Mouse (Mus musculus): ENCODE measurements around the gene Msln. TPM values are rescaled to one million over a fixed set of nuclear protein-coding genes. Genes with fewer than 3 reads are reported as not detected.

The Msln gene
- polyA plus RNA-seq, 1 experiment from 2014 or later = 43.6 TPM

GRCm38 (mm10) chr17:25716711-25717637 is 37.2 kb downstream of the Msln start, which contains the start of gene Gng13:
TSS of gene Gng13 (plus strand) at chr17:25717171.
- Histone ChIP-seq H3K4me2 (peak within 1 kb of the TSS; percentile 86), H3K9ac (no peak within 1 kb of the TSS), H3K4me1 (peaks cover 16% of the 10 kb centered on the region), H3K27me3 (replicated peaks) (peaks cover 24% of the 10 kb centered on the region), H3K4me3 (replicated peaks) (peak within 1 kb of the TSS; percentile 41), H3K27ac (no peak within 1 kb of the TSS), H3K36me3 (no peaks in the 10 kb centered on the region; the same call in 1 of the 2 replicates), H3K9me3 (no peaks in the 10 kb centered on the region)
- ATAC-seq (ENCODE audit: insufficient read depth, low FRiP score, low read depth) = no peak
- WGBS = 2% methylated on average over 36 of the region's 45 CpGs

DNA sequence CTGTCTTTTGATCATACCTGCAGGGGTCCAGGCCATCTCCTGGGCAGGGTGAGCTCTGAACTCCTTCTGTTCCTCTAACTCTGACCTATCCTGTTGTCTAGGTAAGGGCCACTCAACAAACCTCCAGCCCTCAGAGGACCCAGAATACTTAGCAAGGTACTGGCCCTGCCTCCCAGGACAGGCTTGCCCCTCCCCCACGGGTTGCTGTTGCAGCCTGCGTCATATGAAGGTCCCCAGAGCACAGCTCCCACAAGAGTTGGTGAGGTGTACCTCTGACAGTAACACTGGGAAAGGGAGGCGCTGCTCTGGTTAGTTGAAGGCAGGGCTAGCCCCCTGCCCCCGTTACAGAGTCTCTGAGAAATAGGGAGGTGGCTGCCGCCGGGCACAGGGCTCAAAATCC is 38.0 kb downstream of the Msln start:
- no peak overlapping the region for H3K4me3 ChIP-seq (replicated peaks)
- H3K4me2 ChIP-seq = no peak overlapping the region
- WGBS = 6% methylated on average over 6 of the region's 6 CpGs
- no peaks in the 10 kb centered on the region for H3K9me3 ChIP-seq
- no peak for ATAC-seq (ENCODE audit: insufficient read depth, low FRiP score, low read depth)
- no peak overlapping the region for H3K27ac ChIP-seq
- no peak overlapping the region for H3K9ac ChIP-seq
- no peaks in the 10 kb centered on the region; the same call in 1 of the 2 replicates for H3K36me3 ChIP-seq
- peaks cover 16% of the 10 kb centered on the region for H3K4me1 ChIP-seq
- H3K27me3 ChIP-seq (replicated peaks) = peaks cover 24% of the 10 kb centered on the region

DNA sequence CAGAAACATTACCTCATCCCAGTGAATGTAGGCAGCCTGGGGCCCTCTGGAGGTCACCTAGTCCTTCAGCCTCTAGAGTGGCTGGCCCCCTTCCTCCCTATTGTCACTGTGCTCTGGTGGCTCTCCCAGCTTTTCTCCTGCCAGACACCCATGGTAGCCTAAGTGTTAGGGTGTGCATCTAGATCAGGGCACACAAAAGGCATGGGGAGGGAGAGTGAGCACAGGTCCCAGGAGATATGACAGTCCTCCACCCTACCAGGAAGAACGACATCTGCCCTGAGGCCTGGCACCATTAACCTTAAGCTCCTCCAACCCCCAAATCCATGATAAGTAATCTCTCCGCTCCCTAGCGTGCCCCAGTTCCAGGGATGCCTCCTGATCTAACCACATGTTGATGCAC is 38.6 kb downstream of the Msln start:
- Histone ChIP-seq H3K4me3 (replicated peaks) (no peak overlapping the region), H3K9me3 (no peaks in the 10 kb centered on the region), H3K4me1 (peaks cover 16% of the 10 kb centered on the region), H3K9ac (no peak overlapping the region), H3K4me2 (no peak overlapping the region), H3K27me3 (replicated peaks) (peaks cover 24% of the 10 kb centered on the region), H3K36me3 (no peaks in the 10 kb centered on the region; the same call in 1 of the 2 replicates), H3K27ac (no peak overlapping the region)
- WGBS = 58% methylated on average over 3 of the region's 3 CpGs
- ATAC-seq (ENCODE audit: insufficient read depth, low FRiP score, low read depth) = no peak

GRCm38 (mm10) chr17:25711136-25711535 is 43.0 kb downstream of the Msln start:
- ATAC-seq (ENCODE audit: insufficient read depth, low FRiP score, low read depth) = no peak
- Histone ChIP-seq H3K4me1 (no peaks in the 10 kb centered on the region), H3K27ac (no peak overlapping the region), H3K4me3 (replicated peaks) (no peak overlapping the region), H3K4me2 (no peak overlapping the region), H3K27me3 (replicated peaks) (peaks cover 5% of the 10 kb centered on the region; the same call in 1 of the 2 replicates), H3K36me3 (no peaks in the 10 kb centered on the region), H3K9me3 (no peaks in the 10 kb centered on the region), H3K9ac (no peak overlapping the region)
- WGBS = 69% methylated on average over 4 of the region's 4 CpGs

DNA sequence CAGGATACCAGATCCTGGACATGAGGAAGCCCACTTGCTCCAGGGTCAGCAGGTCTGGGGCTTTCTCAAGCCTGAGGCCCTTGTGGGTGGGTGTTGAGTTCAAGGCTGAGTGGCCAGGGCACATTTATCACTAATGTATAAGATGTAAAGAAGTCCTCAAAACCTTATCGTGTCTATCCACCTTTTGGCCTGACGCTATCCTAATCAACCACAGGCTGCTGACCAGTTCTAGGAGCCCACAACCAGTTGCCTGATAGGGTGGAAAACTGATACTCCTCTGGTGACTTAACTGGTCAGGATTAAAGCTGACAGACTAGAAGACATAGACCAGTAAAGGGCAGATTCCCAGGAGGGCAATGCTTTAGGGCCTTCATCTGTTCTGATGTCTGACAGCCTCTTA is 44.2 kb downstream of the Msln start:
- WGBS = 93% methylated on average over 2 of the region's 2 CpGs

DNA sequence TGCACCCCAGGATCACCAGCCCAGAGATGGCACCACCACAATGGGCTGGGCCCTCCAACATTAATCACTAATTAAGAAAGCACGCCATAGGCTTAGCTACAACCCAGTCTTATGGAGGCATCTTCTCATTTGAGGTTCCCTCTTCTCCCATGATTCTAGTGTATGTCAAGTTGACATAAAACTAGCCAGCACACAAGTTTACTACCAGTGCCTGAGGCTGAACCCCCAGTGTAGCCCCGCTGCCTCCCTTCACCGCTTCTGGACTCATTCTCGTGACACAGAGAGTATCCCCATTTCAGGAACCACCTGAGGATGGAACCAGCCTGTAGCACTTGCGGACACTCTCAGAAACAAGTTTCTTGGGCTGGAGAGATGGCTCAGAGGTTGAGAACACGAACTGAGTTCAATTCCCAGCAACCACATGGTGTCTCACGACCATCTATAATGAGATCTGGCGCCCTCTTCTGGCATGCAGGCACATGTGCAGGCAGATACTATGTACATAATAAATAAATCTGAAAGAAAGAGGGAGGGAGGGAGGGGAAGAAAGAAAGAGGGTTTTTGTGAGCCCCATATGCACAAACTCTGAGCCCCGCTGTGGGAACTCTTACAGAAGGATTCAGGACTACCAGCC is 53.2 kb downstream of the Msln start:
- H3K9ac ChIP-seq = no peak overlapping the region
- no peak overlapping the region for H3K4me3 ChIP-seq (replicated peaks)
- no peaks in the 10 kb centered on the region for H3K27me3 ChIP-seq (replicated peaks)
- ATAC-seq (ENCODE audit: insufficient read depth, low FRiP score, low read depth) = no peak
- no peaks in the 10 kb centered on the region for H3K9me3 ChIP-seq
- 59% methylated on average over 9 of the region's 9 CpGs for WGBS
- no peak overlapping the region for H3K27ac ChIP-seq
- H3K4me2 ChIP-seq = no peak overlapping the region
- no peaks in the 10 kb centered on the region for H3K36me3 ChIP-seq
- no peaks in the 10 kb centered on the region for H3K4me1 ChIP-seq

More for the DNA sequence above, 44.2 kb downstream of the Msln start:
- H3K4me1 ChIP-seq = no peaks in the 10 kb centered on the region
- H3K36me3 ChIP-seq = no peaks in the 10 kb centered on the region
- no peak overlapping the region for H3K4me2 ChIP-seq
- no peaks in the 10 kb centered on the region for H3K27me3 ChIP-seq (replicated peaks)
- H3K4me3 ChIP-seq (replicated peaks) = no peak overlapping the region
- no peak for ATAC-seq (ENCODE audit: insufficient read depth, low FRiP score, low read depth)
- no peaks in the 10 kb centered on the region for H3K9me3 ChIP-seq
- H3K9ac ChIP-seq = no peak overlapping the region
- no peak overlapping the region for H3K27ac ChIP-seq

Small RNAs within 50 kb of the gene (microRNA-seq; reads per million reads assigned to microRNA genes)
- gene Gm25083 (not detected), gene Mir6966 (not detected)

Other genes with a start within 250 kb of the Msln start
- gene Sox8, start 183.7 kb downstream of the Msln start, polyA plus RNA-seq (2015; fragmentation: Nextera tagmentation; extraction: Ambion mirVana) = 5.8 and 6.0 TPM in 2 replicates
- gene Lmf1, start 175.3 kb downstream of the Msln start, polyA plus RNA-seq (2015; fragmentation: Nextera tagmentation; extraction: Ambion mirVana) = 27.4 and 29.8 TPM in 2 replicates
- gene Gng13, start 37.2 kb downstream of the Msln start, polyA plus RNA-seq (2015; fragmentation: Nextera tagmentation; extraction: Ambion mirVana) = 1.5 and 2.1 TPM in 2 replicates
- 23.4 and 26.1 TPM in 2 replicates for gene Chtf18, start 27.0 kb downstream of the Msln start, polyA plus RNA-seq (2015; fragmentation: Nextera tagmentation; extraction: Ambion mirVana)
- gene Rpusd1, start 26.7 kb downstream of the Msln start, polyA plus RNA-seq (2015; fragmentation: Nextera tagmentation; extraction: Ambion mirVana) = 18.3 and 19.1 TPM in 2 replicates
- gene Mslnl, start 18.3 kb downstream of the Msln start, polyA plus RNA-seq (2015; fragmentation: Nextera tagmentation; extraction: Ambion mirVana) = 0.06 TPM in 1 of 2 replicates, not detected in the other
- 26.9 and 28.5 TPM in 2 replicates for gene Narfl, start 19.4 kb upstream of the Msln start, polyA plus RNA-seq (2015; fragmentation: Nextera tagmentation; extraction: Ambion mirVana)
- gene Haghl, start 31.3 kb upstream of the Msln start, polyA plus RNA-seq (2015; fragmentation: Nextera tagmentation; extraction: Ambion mirVana) = 47.3 and 53.4 TPM in 2 replicates
- 0.24 and 0.26 TPM in 2 replicates for gene Ccdc78, start 32.2 kb upstream of the Msln start, polyA plus RNA-seq (2015; fragmentation: Nextera tagmentation; extraction: Ambion mirVana)
- 99.3 and 110 TPM in 2 replicates for gene Fam173a, start 38.5 kb upstream of the Msln start, polyA plus RNA-seq (2015; fragmentation: Nextera tagmentation; extraction: Ambion mirVana)
- not detected in 2 replicates for gene AC134908.4, start 41.3 kb upstream of the Msln start, polyA plus RNA-seq (2015; fragmentation: Nextera tagmentation; extraction: Ambion mirVana)
- gene Metrn, start 42.8 kb upstream of the Msln start, polyA plus RNA-seq (2015; fragmentation: Nextera tagmentation; extraction: Ambion mirVana) = 46.6 and 48.3 TPM in 2 replicates
- 4.1 and 4.6 TPM in 2 replicates for gene Fbxl16, start 54.7 kb upstream of the Msln start, polyA plus RNA-seq (2015; fragmentation: Nextera tagmentation; extraction: Ambion mirVana)
- 24.3 and 25.5 TPM in 2 replicates for gene Wdr24, start 69.2 kb upstream of the Msln start, polyA plus RNA-seq (2015; fragmentation: Nextera tagmentation; extraction: Ambion mirVana)
- gene Jmjd8, start 74.5 kb upstream of the Msln start, polyA plus RNA-seq (2015; fragmentation: Nextera tagmentation; extraction: Ambion mirVana) = 50.5 and 54.6 TPM in 2 replicates
- gene Stub1, start 79.0 kb upstream of the Msln start, polyA plus RNA-seq (2015; fragmentation: Nextera tagmentation; extraction: Ambion mirVana) = 312 and 319 TPM in 2 replicates
- 1.6 and 2.4 TPM in 2 replicates for gene Rhbdl1, start 82.9 kb upstream of the Msln start, polyA plus RNA-seq (2015; fragmentation: Nextera tagmentation; extraction: Ambion mirVana)
- gene Gm20683, start 87.4 kb upstream of the Msln start, polyA plus RNA-seq (2015; fragmentation: Nextera tagmentation; extraction: Ambion mirVana) = 1.6 and 2.7 TPM in 2 replicates
- gene Rhot2, start 90.5 kb upstream of the Msln start, polyA plus RNA-seq (2015; fragmentation: Nextera tagmentation; extraction: Ambion mirVana) = 23.1 and 23.6 TPM in 2 replicates
- 21.0 and 22.9 TPM in 2 replicates for gene Wdr90, start 107.1 kb upstream of the Msln start, polyA plus RNA-seq (2015; fragmentation: Nextera tagmentation; extraction: Ambion mirVana)
- gene Mcrip2, start 114.4 kb upstream of the Msln start, polyA plus RNA-seq (2015; fragmentation: Nextera tagmentation; extraction: Ambion mirVana) = 52.2 and 54.2 TPM in 2 replicates
- gene Mettl26, start 120.7 kb upstream of the Msln start, polyA plus RNA-seq (2015; fragmentation: Nextera tagmentation; extraction: Ambion mirVana) = 67.4 and 68.3 TPM in 2 replicates
- 0.39 and 0.55 TPM in 2 replicates for gene Wfikkn1, start 126.5 kb upstream of the Msln start, polyA plus RNA-seq (2015; fragmentation: Nextera tagmentation; extraction: Ambion mirVana)
- 27.1 and 27.3 TPM in 2 replicates for gene Rab40c, start 165.3 kb upstream of the Msln start, polyA plus RNA-seq (2015; fragmentation: Nextera tagmentation; extraction: Ambion mirVana)
- gene Pigq, start 190.6 kb upstream of the Msln start, polyA plus RNA-seq (2015; fragmentation: Nextera tagmentation; extraction: Ambion mirVana) = 60.7 and 60.8 TPM in 2 replicates
- 0.30 TPM in 1 of 2 replicates, not detected in the other for gene Nhlrc4, start 190.6 kb upstream of the Msln start, polyA plus RNA-seq (2015; fragmentation: Nextera tagmentation; extraction: Ambion mirVana)
- gene A930017K11Rik, start 198.2 kb upstream of the Msln start, polyA plus RNA-seq (2015; fragmentation: Nextera tagmentation; extraction: Ambion mirVana) = 0.24 and 0.52 TPM in 2 replicates
- 20.4 and 22.8 TPM in 2 replicates for gene Capn15, start 231.4 kb upstream of the Msln start, polyA plus RNA-seq (2015; fragmentation: Nextera tagmentation; extraction: Ambion mirVana)